Mouse (Mus musculus) lung, postnatal 4 days (tissue): ENCODE measurements at regions not wholly inside any gene's neighbourhood (a gene's known extent, or its start where the extent isn't known, plus 50 kb on each side); places are given as distances from the start of the nearest gene placed in this dataset.

Experiments used
- DNase-seq, 2 experiments: peaks; one replicate each; pipeline ENCODE4 v3.0.0; 2021

DNA sequence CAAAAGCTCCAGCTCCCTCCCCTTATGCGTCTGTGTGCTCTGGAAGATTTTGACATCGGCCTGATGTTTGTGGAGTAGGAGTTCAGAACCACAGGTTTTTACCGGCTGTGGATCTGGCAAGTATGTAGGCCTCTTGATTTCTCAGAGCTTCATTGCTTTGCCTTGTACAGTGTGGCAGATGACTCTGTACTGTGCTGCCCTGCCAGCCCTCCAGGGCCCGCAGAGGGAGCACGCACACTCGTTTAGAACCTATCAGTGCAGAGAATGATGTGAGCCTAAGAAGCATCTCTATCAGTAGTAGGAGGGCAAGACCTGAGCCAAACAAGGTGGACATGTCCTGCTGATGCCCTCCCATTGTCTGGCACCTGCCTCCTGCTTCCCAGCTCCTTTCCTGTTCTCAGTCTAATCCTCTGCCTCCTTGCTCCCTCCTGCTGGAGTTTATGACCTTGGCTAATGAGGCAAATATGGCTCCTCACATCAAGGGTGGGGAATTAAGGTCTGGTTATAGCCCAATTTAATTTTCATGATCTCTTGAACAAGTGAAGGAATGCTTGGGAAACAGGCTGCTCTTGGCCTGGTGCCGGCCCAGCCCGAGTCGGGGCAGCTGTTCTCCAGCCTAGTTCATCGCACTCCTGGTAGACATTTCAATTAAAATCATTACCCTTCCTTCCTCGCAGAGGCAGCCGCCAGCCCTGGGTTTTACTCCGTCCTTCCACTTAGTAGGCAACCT lies 344.5 kb downstream of the Tmem38b start:
- DNase-seq, result no peak

DNA sequence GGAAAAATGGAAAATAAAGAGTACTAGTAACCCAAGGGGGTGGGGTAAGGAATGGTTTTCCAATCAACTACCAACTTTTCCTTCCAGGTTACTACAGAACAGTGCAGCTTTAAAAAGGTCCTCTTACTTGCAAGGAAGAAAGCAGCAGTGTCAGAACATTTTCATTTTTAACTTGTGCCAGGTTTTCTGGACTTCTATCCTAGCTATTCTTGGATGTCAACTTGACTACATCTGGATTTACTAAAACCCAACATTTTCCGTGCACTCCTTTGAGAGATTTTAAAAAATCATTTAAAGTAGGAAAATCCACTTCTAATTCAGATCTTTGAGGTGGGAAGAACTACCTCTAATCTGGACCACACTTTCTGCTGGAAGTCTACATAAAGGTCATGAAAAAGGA lies 358.4 kb downstream of the Tmem38b start:
- DNase-seq, result no peak

DNA sequence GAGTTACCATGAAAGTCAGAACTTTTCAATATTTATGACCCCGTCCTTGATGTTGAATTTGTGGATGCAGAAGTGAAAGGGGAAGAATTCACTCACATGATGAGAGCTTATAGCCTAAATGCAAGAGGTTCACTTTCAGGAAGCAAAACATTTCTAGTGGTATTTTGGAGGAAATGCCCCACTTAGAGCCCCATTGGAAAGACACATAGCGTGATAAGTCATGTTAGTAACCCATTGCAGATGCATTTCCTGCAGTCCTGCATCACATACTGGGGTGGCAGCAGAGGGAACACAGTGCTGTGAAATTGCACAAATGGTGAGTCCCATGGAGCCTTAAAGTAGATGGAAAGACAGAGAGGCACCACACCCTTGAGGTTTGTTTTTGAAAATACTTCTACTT lies 369.9 kb downstream of the Tmem38b start:
- no peak for DNase-seq

DNA sequence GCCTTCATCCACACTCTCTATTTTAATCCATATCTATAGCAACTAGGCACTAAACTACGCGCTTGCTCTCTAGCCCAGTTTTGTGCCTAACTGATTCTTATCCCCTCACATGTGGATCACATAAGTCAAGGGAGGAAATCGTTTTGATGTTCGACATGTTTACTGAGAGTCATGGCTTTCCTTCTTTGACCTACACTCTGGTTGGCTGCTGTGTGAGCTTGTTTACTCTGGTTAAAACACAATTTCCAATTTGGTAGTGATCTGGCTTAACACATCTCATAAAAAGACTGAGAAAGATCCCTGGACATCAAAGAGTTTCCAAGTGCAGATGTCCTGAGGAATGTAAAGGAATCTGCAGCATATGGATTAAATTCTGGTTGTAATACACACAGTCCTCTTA lies 376.6 kb downstream of the Tmem38b start:
- no peak for DNase-seq

DNA sequence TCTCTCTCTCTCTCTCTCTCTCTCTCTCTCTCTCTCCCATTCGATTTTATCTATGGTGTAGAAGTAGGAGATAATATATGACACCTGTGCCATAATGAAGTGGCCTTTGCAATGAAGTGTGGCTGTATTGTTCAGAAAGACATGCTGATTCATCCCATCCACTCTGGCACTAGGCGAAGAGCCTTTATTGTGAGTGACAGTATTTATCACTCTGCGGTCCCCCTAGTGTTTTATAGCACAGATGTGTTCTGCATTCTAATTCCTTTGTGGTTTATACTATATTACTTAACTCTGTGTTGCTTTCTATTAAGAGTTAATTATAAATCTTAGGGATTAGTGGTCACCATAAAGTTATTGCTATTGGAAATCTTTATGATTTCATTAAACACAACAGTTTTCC lies 398.7 kb downstream of the Tmem38b start:
- no peak for DNase-seq
